Mouse (Mus musculus): ENCODE measurements at regions not wholly inside any gene's neighbourhood (a gene's known extent, or its start where the extent isn't known, plus 50 kb on each side); places are given as distances from the start of the nearest gene placed in this dataset.

GRCm38 (mm10) chr2:172710641-172711040, 161.2 kb downstream of the Tfap2c start:
- DNase-seq, result no peak

- DNase-seq, result no peak
Observed at GRCm38 (mm10) chr2:172726701-172727100, 177.3 kb downstream of the Tfap2c start.

GRCm38 (mm10) chr2:172727576-172727975, 178.2 kb downstream of the Tfap2c start:
- DNase-seq, result no peak

GRCm38 (mm10) chr2:172728240-172728821, 178.9 kb downstream of the Tfap2c start:
- peak; percentile 90 for DNase-seq

GRCm38 (mm10) chr2:172729151-172729550, 179.8 kb downstream of the Tfap2c start:
- DNase-seq, result no peak

- DNase-seq, result no peak
Observed at GRCm38 (mm10) chr2:172729741-172730140, 180.3 kb downstream of the Tfap2c start.

GRCm38 (mm10) chr2:172731408-172731807, 182.0 kb downstream of the Tfap2c start:
- DNase-seq, result no peak

- DNase-seq, result no peak
Observed at GRCm38 (mm10) chr2:172732453-172733210, 183.2 kb downstream of the Tfap2c start.

- DNase-seq, result no peak
Observed at GRCm38 (mm10) chr2:172733403-172733995, 184.1 kb downstream of the Tfap2c start.

- no peak for DNase-seq
Observed at GRCm38 (mm10) chr2:172735621-172736020, 186.2 kb downstream of the Tfap2c start.

GRCm38 (mm10) chr2:172739041-172739491, 189.7 kb downstream of the Tfap2c start:
- no peak for DNase-seq

- peak; percentile 82 for DNase-seq
Observed at GRCm38 (mm10) chr2:172739529-172739928, 190.1 kb downstream of the Tfap2c start.

GRCm38 (mm10) chr2:172751364-172751763, 188.8 kb downstream of the Bmp7 start:
- DNase-seq, result no peak

- no peak for DNase-seq
Observed at GRCm38 (mm10) chr2:172755686-172756471, 184.2 kb downstream of the Bmp7 start.

- no peak for DNase-seq
Observed at GRCm38 (mm10) chr2:172756472-172756860, 183.7 kb downstream of the Bmp7 start.

- no peak for DNase-seq
Observed at GRCm38 (mm10) chr2:172758497-172758896, 181.6 kb downstream of the Bmp7 start.

- DNase-seq, result no peak
Observed at GRCm38 (mm10) chr2:172765260-172765659, 174.9 kb downstream of the Bmp7 start.

- no peak for DNase-seq
Observed at GRCm38 (mm10) chr2:172766403-172766802, 173.7 kb downstream of the Bmp7 start.

- DNase-seq, result no peak
Observed at GRCm38 (mm10) chr2:172768756-172769155, 171.4 kb downstream of the Bmp7 start.

- no peak for DNase-seq
Observed at GRCm38 (mm10) chr2:172770061-172770460, 170.1 kb downstream of the Bmp7 start.

GRCm38 (mm10) chr2:172770606-172771005, 169.5 kb downstream of the Bmp7 start:
- no peak for DNase-seq

- no peak for DNase-seq
Observed at GRCm38 (mm10) chr2:172773176-172773575, 166.9 kb downstream of the Bmp7 start.

GRCm38 (mm10) chr2:172776485-172776884, 163.6 kb downstream of the Bmp7 start:
- no peak for DNase-seq
